Mouse (Mus musculus) gastrocnemius, postnatal 4 days (tissue): ENCODE measurements at regions not wholly inside any gene's neighbourhood (a gene's known extent, or its start where the extent isn't known, plus 50 kb on each side); places are given as distances from the start of the nearest gene placed in this dataset.

ENCODE experiments used
- DNase-seq, 2 experiments: peaks; one replicate each; pipeline ENCODE4 v3.0.0; 2021 to 2022; ENCODE audit warnings: low spot score in 2 of 2, mixed read lengths in 2 of 2

- DNase-seq, result no peak
Measured at GRCm38 (mm10) chr12:25243901-25244300, 147.0 kb upstream of the Id2 start.

GRCm38 (mm10) chr12:25242369-25242768 is 145.4 kb upstream of the Id2 start:
- DNase-seq, result no peak

GRCm38 (mm10) chr12:25241675-25242074 is 144.7 kb upstream of the Id2 start:
- DNase-seq, result no peak

GRCm38 (mm10) chr12:25240796-25241195 is 143.9 kb upstream of the Id2 start:
- DNase-seq, result no peak

- no peak for DNase-seq
Measured at GRCm38 (mm10) chr12:25240142-25240541, 143.2 kb upstream of the Id2 start.

- DNase-seq, result no peak
Measured at GRCm38 (mm10) chr12:25235071-25235470, 138.1 kb upstream of the Id2 start.

GRCm38 (mm10) chr12:25234636-25235035 is 137.7 kb upstream of the Id2 start:
- no peak for DNase-seq

GRCm38 (mm10) chr12:25233027-25233535 is 136.1 kb upstream of the Id2 start:
- DNase-seq, result no peak

- DNase-seq, result no peak
Measured at GRCm38 (mm10) chr12:25232358-25233026, 135.6 kb upstream of the Id2 start.

GRCm38 (mm10) chr12:25228708-25229107 is 131.8 kb upstream of the Id2 start:
- DNase-seq, result no peak

- DNase-seq, result no peak
Measured at GRCm38 (mm10) chr12:25227736-25228135, 130.8 kb upstream of the Id2 start.

- DNase-seq, result no peak
Measured at GRCm38 (mm10) chr12:25224644-25225043, 127.7 kb upstream of the Id2 start.

- DNase-seq, result no peak
Measured at GRCm38 (mm10) chr12:25224201-25224600, 127.3 kb upstream of the Id2 start.

- DNase-seq, result no peak
Measured at GRCm38 (mm10) chr12:25223539-25223938, 126.6 kb upstream of the Id2 start.

GRCm38 (mm10) chr12:25220780-25221106 is 123.8 kb upstream of the Id2 start:
- no peak for DNase-seq

GRCm38 (mm10) chr12:25220096-25220779 is 123.3 kb upstream of the Id2 start:
- no peak for DNase-seq

- DNase-seq, result no peak
Measured at GRCm38 (mm10) chr12:25219546-25219945, 122.6 kb upstream of the Id2 start.

- no peak for DNase-seq
Measured at GRCm38 (mm10) chr12:25216792-25217516, 120.0 kb upstream of the Id2 start.

GRCm38 (mm10) chr12:25215266-25215665 is 118.3 kb upstream of the Id2 start:
- DNase-seq, result no peak

GRCm38 (mm10) chr12:25213782-25214478 is 117.0 kb upstream of the Id2 start:
- DNase-seq, result no peak

- DNase-seq, result no peak
Measured at GRCm38 (mm10) chr12:25211331-25211730, 114.4 kb upstream of the Id2 start.

- DNase-seq, result no peak
Measured at GRCm38 (mm10) chr12:25210597-25210996, 113.7 kb upstream of the Id2 start.
